Mouse (Mus musculus): Measurements from ENCODE around the gene Glrx2.
A peak's percentile ranks its signal among the peaks of the same experiment; 100 is the strongest.

Gene Glrx2

GRCm38 (mm10) chr1:143745871-143746270 lies 29.7 kb downstream of the Glrx2 start:
- DNase-seq (ENCODE audit: low spot score) = no peak

GRCm38 (mm10) chr1:143762159-143762558 lies 46.0 kb downstream of the Glrx2 start:
- DNase-seq (ENCODE audit: low spot score) = no peak

GRCm38 (mm10) chr1:143764443-143764842 lies 48.3 kb downstream of the Glrx2 start:
- DNase-seq (ENCODE audit: low spot score) = no peak

GRCm38 (mm10) chr1:143765801-143766200 lies 49.7 kb downstream of the Glrx2 start:
- no peak for DNase-seq (ENCODE audit: low spot score)

GRCm38 (mm10) chr1:143766238-143766637 lies 50.1 kb downstream of the Glrx2 start:
- DNase-seq (ENCODE audit: low spot score) = no peak

GRCm38 (mm10) chr1:143770444-143771109 lies 54.4 kb downstream of the Glrx2 start:
- no peak for DNase-seq (ENCODE audit: low spot score)

GRCm38 (mm10) chr1:143773082-143773481 lies 56.9 kb downstream of the Glrx2 start:
- DNase-seq (ENCODE audit: low spot score) = no peak

GRCm38 (mm10) chr1:143773909-143774308 lies 57.8 kb downstream of the Glrx2 start:
- DNase-seq (ENCODE audit: low spot score) = no peak

GRCm38 (mm10) chr1:143776446-143777411 lies 60.6 kb downstream of the Glrx2 start, which contains the start of the genes Trove2 and Uchl5:
Trove2 (minus strand) TSS chr1:143777068.
Uchl5 (plus strand) TSS chr1:143777272.
- DNase-seq (ENCODE audit: low spot score) = peak; percentile 99

- no peak for DNase-seq (ENCODE audit: low spot score)
Measured at GRCm38 (mm10) chr1:143777558-143778218, 61.5 kb downstream of the Glrx2 start.

GRCm38 (mm10) chr1:143788584-143789227 lies 72.6 kb downstream of the Glrx2 start:
- DNase-seq (ENCODE audit: low spot score) = peak; percentile 66
